Mouse (Mus musculus): ENCODE results near the gene Lix1l.

- no peak for TF ChIP-seq CTCF (conservative IDR thresholded peaks at IDR 0.05; ENCODE audit: low read length)
- TF ChIP-seq NANOG (IDR thresholded peaks at IDR 0.05; ENCODE audit: borderline replicate concordance, low read length) = no peak
- no peak for TF ChIP-seq POU5F1 (IDR thresholded peaks at IDR 0.05; ENCODE audit: borderline replicate concordance, low read length)
These were observed 30.9 kb upstream of the Lix1l start for GRCm38 (mm10) chr3:96569966-96570605.

All from E14TG2a.4 (cell line).